12 mouse cellular contexts compared by ENCODE assay signal in genomic region chr17:4576883-4577282, GRCm38 (mm10).
"Had no signal": no experiment of that assay in that cellular context is flagged by ENCODE, and none has a peak within 500 bp of the region (broad histone marks: within the 10 kb centered on the region; RNA-seq: fewer than 3 reads in every experiment).

No protein-coding gene starts in this region.

- H3K27me3 ChIP-seq: limb, embryonic 12.5 days; neural tube, embryonic 12.5 days had no signal

- H3K9ac ChIP-seq: limb, embryonic 12.5 days; neural tube, embryonic 12.5 days had no signal

- H3K4me1 ChIP-seq: limb, embryonic 12.5 days; neural tube, embryonic 12.5 days had no signal

- H3K36me3 ChIP-seq: limb, embryonic 12.5 days; neural tube, embryonic 12.5 days had no signal

- H3K4me2 ChIP-seq: limb, embryonic 12.5 days; liver, embryonic 11.5 days; neural tube, embryonic 12.5 days had no signal

- DNase-seq: layer of hippocampus, adult 9-11 months; layer of hippocampus, postnatal 36 days; midbrain, embryonic 14.5 days; retina, postnatal 1 day; right cerebral cortex, postnatal 4 days; spleen, adult 18-20 months; thymus, adult 2 months; thymus, postnatal 25 days had no signal

- H3K4me3 ChIP-seq: limb, embryonic 12.5 days; neural tube, embryonic 12.5 days had no signal

- H3K9me3 ChIP-seq: limb, embryonic 12.5 days; neural tube, embryonic 12.5 days had no signal

- ATAC-seq: intestine, postnatal 0 days had no signal

- H3K27ac ChIP-seq: limb, embryonic 12.5 days; neural tube, embryonic 12.5 days had no signal
